In genomic region chr11:116418194-116418840, GRCm38 (mm10) we compare ENCODE assay signal across 9 mouse cellular contexts. TPM values are rescaled to one million over a fixed set of nuclear protein-coding genes. Genes with fewer than 3 reads are reported as not detected.
A peak's percentile ranks its signal among the peaks of the same experiment; 100 is the strongest.
DNase-seq lines count a peak whose midpoint lies in the region; ATAC-seq and TF ChIP-seq lines count a peak whose summit lies in the region.
"Had no signal": no experiment of that assay in that cellular context is flagged by ENCODE, and none has a peak within 500 bp of the region (broad histone marks: within the 10 kb centered on the region; RNA-seq: fewer than 3 reads in every experiment).

No protein-coding gene starts in this region.

- H3ac ChIP-seq in myocyte (ENCODE audit: control insufficient read depth, insufficient read length) = no peak overlapping the region

- 0 out of 2 replicates have a peak overlapping the region, but pooled peaks have one; percentile 3 for H3K9ac ChIP-seq in midbrain, embryonic 11.5 days (ENCODE audit: low read length)
- no peak overlapping the region for H3K9ac ChIP-seq in midbrain, embryonic 16.5 days (ENCODE audit: low read depth, low read length)

- intact Hi-C loops in gastrocnemius, postnatal 36 days (cut with DNase I) = no loop called here

- H3K79me2 ChIP-seq in myocyte (ENCODE audit: control insufficient read depth, insufficient read depth) = no peaks in the 10 kb centered on the region

- no peaks in the 10 kb centered on the region for H3K9me3 ChIP-seq in midbrain, embryonic 11.5 days (ENCODE audit: control insufficient read depth, low read length)
- H3K9me3 ChIP-seq in midbrain, embryonic 16.5 days (replicated peaks; ENCODE audit: control insufficient read depth, low read length, poor library complexity, severe bottlenecking) = no peaks in the 10 kb centered on the region

- H3K4me1 ChIP-seq in midbrain, embryonic 11.5 days (ENCODE audit: control insufficient read depth, insufficient read depth, low read length) = peaks cover 2% of the 10 kb centered on the region
- peaks cover 3% of the 10 kb centered on the region; the same call in 1 of the 2 replicates for H3K4me1 ChIP-seq in midbrain, embryonic 16.5 days (ENCODE audit: control insufficient read depth, insufficient read depth, low read length)
- peaks cover 12% of the 10 kb centered on the region for H3K4me1 ChIP-seq in embryonic fibroblast, embryonic 13.5 days (ENCODE audit: control insufficient read depth, insufficient read depth, low read length)

- no peak for TF ChIP-seq POLR2A in embryonic fibroblast, embryonic 13.5 days (IDR thresholded peaks at IDR 0.05; ENCODE audit: low read depth, low read length)
- no peak for TF ChIP-seq POLR2A in myocyte (IDR thresholded peaks at IDR 0.05; ENCODE audit: insufficient read length, low read depth)

- peak; percentile 31 for DNase-seq in gastrocnemius, postnatal 10 days
- DNase-seq in gastrocnemius, postnatal 36 days = no peak
- no peak for DNase-seq in midbrain, embryonic 11.5 days (ENCODE audit: low spot score, missing footprints)
- DNase-seq in frontal cortex, postnatal 10 days (ENCODE audit: low spot score in 2 of 2) = no peak
- DNase-seq in layer of hippocampus, postnatal 14 days (ENCODE audit: low spot score in 2 of 2) = no peak

- no peak overlapping the region for H3K27ac ChIP-seq in midbrain, embryonic 11.5 days (ENCODE audit: low read depth, low read length)
- H3K27ac ChIP-seq in midbrain, embryonic 16.5 days (ENCODE audit: low read length) = no peak overlapping the region
- peak overlapping the region; percentile 24; the same call in 1 of the 2 replicates for H3K27ac ChIP-seq in embryonic fibroblast, embryonic 13.5 days (ENCODE audit: insufficient read depth, low read length)

- no peaks in the 10 kb centered on the region for H3K27me3 ChIP-seq in midbrain, embryonic 11.5 days (ENCODE audit: control insufficient read depth, insufficient read depth, low read length)
- no peaks in the 10 kb centered on the region for H3K27me3 ChIP-seq in midbrain, embryonic 16.5 days (ENCODE audit: control insufficient read depth, insufficient read depth, low read depth, low read length)
- H3K27me3 ChIP-seq in myocyte (ENCODE audit: control insufficient read depth, insufficient read depth, insufficient read length) = no peaks in the 10 kb centered on the region

- no peak for ATAC-seq in midbrain, embryonic 11.5 days (ENCODE audit: low FRiP score)
- ATAC-seq in midbrain, embryonic 16.5 days = no peak

- WGBS in midbrain, embryonic 11.5 days = 9% methylated on average over 2 of the region's 2 CpGs
- WGBS in midbrain, embryonic 16.5 days = 7% methylated on average over 2 of the region's 2 CpGs

- no peak for TF ChIP-seq CTCF in embryonic fibroblast, embryonic 13.5 days (IDR thresholded peaks at IDR 0.05; ENCODE audit: borderline replicate concordance, insufficient read depth, low read length)

- no peak overlapping the region for H3K4me2 ChIP-seq in midbrain, embryonic 11.5 days
- H3K4me2 ChIP-seq in midbrain, embryonic 16.5 days (ENCODE audit: low read length) = no peak overlapping the region
- H3K4me2 ChIP-seq in myocyte (ENCODE audit: low read depth) = peak overlapping the region; percentile 28

- no peak overlapping the region for H3K4me3 ChIP-seq in midbrain, embryonic 11.5 days (ENCODE audit: low read depth, low read length)
- no peak overlapping the region for H3K4me3 ChIP-seq in midbrain, embryonic 16.5 days (ENCODE audit: low read depth, low read length)
- H3K4me3 ChIP-seq in embryonic fibroblast, embryonic 13.5 days (ENCODE audit: insufficient read depth, low read length) = no peak overlapping the region
- no peak overlapping the region for H3K4me3 ChIP-seq in myocyte

- no peaks in the 10 kb centered on the region for H3K36me3 ChIP-seq in midbrain, embryonic 11.5 days (ENCODE audit: control insufficient read depth, insufficient read depth, low read length)
- no peaks in the 10 kb centered on the region for H3K36me3 ChIP-seq in midbrain, embryonic 16.5 days (ENCODE audit: control insufficient read depth, insufficient read depth, low read length)
- no peaks in the 10 kb centered on the region for H3K36me3 ChIP-seq in myocyte (ENCODE audit: control insufficient read depth, insufficient read depth)

TF ChIP-seq in myocyte, 11 proteins besides CTCF, POLR2A, EP300 and RAD21:
- TF ChIP-seq TCF12 (IDR thresholded peaks at IDR 0.05; ENCODE audit: insufficient read depth, poor library complexity, severe bottlenecking) = no peak
- no peak for TF ChIP-seq POLR2AphosphoS2 (IDR thresholded peaks at IDR 0.05; ENCODE audit: insufficient read length, low read depth)
- peak in 2 of 3 experiments; percentile 2 to 70 for TF ChIP-seq MYOD1 (IDR thresholded peaks at IDR 0.05; ENCODE audit: control insufficient read depth in 1 of 3, insufficient read length in 2 of 3, low read depth in 2 of 3)

RNA-seq across cellular contexts. Expression of gene Rnf157, which starts 5.5 kb away (rescaled TPM):
- 10 to 100 TPM; 43.1 to 43.3 TPM for total RNA-seq in gastrocnemius, postnatal 10 days (2021)
- total RNA-seq in gastrocnemius, postnatal 36 days (2021) = 10 to 100 TPM; 23.0 to 24.5 TPM
- 17.8 and 18.1 TPM in 2 replicates for polyA plus RNA-seq in midbrain, embryonic 11.5 days (2014; fragmentation: Nextera tagmentation; extraction: Ambion mirVana)
- 32.3 and 41.8 TPM in 2 replicates for polyA plus RNA-seq in midbrain, embryonic 16.5 days (2015; fragmentation: Nextera tagmentation; extraction: Ambion mirVana)
- polyA plus RNA-seq in embryonic fibroblast, embryonic 13.5 days (2011; ENCODE audit: insufficient read length, low read depth, missing spikeins) = 18.2 and 23.2 TPM in 2 replicates
- polyA plus RNA-seq in myocyte (2012; fragmentation: generic; extraction: Trizol) = 15.2 TPM
- 100 to 1,000 TPM; 236 to 242 TPM for total RNA-seq in layer of hippocampus, postnatal 14 days (2021)

RNA-seq across cellular contexts. Expression of gene Ubald2, which starts 15.6 kb away (rescaled TPM):
- total RNA-seq in gastrocnemius, postnatal 10 days (2021) = 10 to 100 TPM; 48.1 to 54.4 TPM
- 10 to 100 TPM; 41.8 to 56.5 TPM for total RNA-seq in gastrocnemius, postnatal 36 days (2021)
- polyA plus RNA-seq in midbrain, embryonic 11.5 days (2014; fragmentation: Nextera tagmentation; extraction: Ambion mirVana) = 72.3 and 83.0 TPM in 2 replicates
- polyA plus RNA-seq in midbrain, embryonic 16.5 days (2015; fragmentation: Nextera tagmentation; extraction: Ambion mirVana) = 36.2 and 36.3 TPM in 2 replicates
- polyA plus RNA-seq in embryonic fibroblast, embryonic 13.5 days (2011; ENCODE audit: insufficient read length, low read depth, missing spikeins) = 57.3 and 62.3 TPM in 2 replicates
- 120 TPM for polyA plus RNA-seq in myocyte (2012; fragmentation: generic; extraction: Trizol)
- total RNA-seq in layer of hippocampus, postnatal 14 days (2021) = 10 to 100 TPM; 38.7 to 41.4 TPM

RNA-seq across cellular contexts. Expression of gene Qrich2, which starts 47.7 kb away (rescaled TPM):
- not detected for total RNA-seq in gastrocnemius, postnatal 10 days (2021)
- under 1 TPM in 1 of 2 experiments, not detected in 1; 0.05 TPM for total RNA-seq in gastrocnemius, postnatal 36 days (2021)
- 0.08 and 0.14 TPM in 2 replicates for polyA plus RNA-seq in midbrain, embryonic 11.5 days (2014; fragmentation: Nextera tagmentation; extraction: Ambion mirVana)
- polyA plus RNA-seq in midbrain, embryonic 16.5 days (2015; fragmentation: Nextera tagmentation; extraction: Ambion mirVana) = 0.08 TPM in 1 of 2 replicates, not detected in the other
- not detected in 2 replicates for polyA plus RNA-seq in embryonic fibroblast, embryonic 13.5 days (2011; ENCODE audit: insufficient read length, low read depth, missing spikeins)
- not detected for polyA plus RNA-seq in myocyte (2012; fragmentation: generic; extraction: Trizol)
- total RNA-seq in layer of hippocampus, postnatal 14 days (2021) = under 1 TPM in 1 of 2 experiments, not detected in 1; 0.07 TPM
- total RNA-seq: left cerebral cortex, postnatal 25 days had no signal
